Mouse (Mus musculus) fibroblast of lung, adult 2 months (primary cell): ENCODE results near the gene Foxn3.
"Not testable (repeated sequence)": the region's sequence is repeated elsewhere in the genome, so short reads cannot be mapped to it uniquely, and the experiment has no call there.

ENCODE experiments used
- DNase-seq: peaks from one replicate; pipeline ENCODE4 v3.0.0-alpha.2; 2011; ENCODE audit warnings: low read depth

Foxn3 gene

DNA sequence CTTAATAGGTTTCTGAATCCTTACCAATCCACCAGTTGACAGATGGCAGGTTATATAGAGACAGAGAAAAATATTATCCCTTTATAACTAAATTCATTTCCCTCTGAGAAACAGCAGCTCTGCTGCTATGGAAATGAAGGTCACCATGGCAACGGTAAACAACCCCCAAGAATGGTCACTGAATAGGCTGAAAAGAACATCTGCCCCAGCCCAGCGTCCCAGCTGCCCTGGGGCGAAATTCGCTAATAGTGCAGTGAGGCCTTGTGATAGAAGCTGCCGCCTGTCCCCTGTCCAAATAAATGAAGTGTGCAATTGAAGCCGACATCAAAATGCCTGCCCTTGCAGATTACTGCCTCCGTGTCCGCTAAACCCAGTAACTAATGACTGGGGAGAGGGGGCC lies 343.0 kb downstream of the Foxn3 start:
- DNase-seq, result no peak

DNA sequence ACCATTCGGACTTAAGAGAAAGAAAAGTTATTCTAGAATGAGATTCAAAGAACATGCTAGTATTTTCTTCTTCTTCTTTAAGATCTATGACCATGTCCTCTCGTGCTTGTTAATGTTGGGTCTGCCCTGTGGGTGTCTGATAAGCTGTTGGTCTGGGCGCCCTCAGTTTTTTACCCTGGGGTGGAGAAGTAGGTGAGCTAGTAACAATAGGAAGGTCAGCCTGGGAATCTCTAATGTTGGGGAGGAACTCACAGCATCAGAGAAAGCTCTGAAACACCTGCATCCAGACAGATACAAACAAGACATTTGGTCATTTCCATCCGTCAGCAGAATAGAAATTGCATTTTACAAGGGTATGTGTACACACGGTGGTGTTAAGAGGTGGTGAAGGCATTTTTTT lies 343.6 kb downstream of the Foxn3 start:
- DNase-seq, result no peak

DNA sequence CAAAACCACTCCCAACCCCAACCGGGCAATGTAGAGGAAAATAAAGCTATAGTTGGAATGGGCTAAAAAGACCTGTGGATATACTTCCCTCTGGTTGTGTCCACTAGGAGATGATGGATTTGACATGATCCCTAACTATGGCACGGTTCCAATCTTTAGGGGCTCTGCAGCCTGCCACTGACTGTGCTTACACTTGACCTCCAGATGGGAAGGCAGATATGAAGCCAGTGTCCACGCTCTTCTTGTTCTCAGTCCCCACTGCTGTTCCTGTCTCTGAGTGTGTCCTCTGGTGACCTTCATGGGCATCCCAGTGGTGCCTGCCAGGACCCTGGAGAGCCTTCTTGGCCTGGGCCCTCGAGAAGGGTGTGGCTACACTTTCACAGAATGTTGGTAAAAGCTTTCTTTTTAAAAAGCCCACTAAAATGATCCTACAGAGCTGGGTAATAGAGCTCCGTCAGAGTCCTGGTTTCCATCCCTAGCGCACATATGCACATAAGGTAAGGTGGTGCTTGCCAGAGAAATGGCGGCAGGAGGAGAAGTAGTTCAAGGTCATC lies 346.2 kb downstream of the Foxn3 start:
- no peak for DNase-seq

DNA sequence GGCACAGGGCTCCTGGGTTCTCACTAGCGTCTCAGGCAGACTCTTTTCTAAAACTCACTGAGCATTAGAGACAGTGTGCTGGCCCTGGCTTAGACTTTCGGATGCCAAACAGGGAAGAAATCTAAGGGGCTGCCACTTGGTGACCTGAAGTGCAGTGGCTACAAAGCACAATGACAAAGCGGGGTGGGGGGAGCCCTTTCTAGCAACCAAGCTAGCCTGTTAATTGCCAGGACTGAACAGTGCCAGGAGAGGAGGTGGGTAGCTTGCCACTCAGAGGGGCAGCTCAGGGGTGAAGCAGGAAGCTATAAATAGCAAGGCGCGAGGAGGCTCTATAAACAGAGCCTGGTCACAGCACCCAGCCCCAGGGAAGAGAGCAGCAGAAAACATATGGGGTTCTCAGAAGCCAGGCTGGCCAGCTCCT lies 347.0 kb downstream of the Foxn3 start:
- DNase-seq, result no peak

DNA sequence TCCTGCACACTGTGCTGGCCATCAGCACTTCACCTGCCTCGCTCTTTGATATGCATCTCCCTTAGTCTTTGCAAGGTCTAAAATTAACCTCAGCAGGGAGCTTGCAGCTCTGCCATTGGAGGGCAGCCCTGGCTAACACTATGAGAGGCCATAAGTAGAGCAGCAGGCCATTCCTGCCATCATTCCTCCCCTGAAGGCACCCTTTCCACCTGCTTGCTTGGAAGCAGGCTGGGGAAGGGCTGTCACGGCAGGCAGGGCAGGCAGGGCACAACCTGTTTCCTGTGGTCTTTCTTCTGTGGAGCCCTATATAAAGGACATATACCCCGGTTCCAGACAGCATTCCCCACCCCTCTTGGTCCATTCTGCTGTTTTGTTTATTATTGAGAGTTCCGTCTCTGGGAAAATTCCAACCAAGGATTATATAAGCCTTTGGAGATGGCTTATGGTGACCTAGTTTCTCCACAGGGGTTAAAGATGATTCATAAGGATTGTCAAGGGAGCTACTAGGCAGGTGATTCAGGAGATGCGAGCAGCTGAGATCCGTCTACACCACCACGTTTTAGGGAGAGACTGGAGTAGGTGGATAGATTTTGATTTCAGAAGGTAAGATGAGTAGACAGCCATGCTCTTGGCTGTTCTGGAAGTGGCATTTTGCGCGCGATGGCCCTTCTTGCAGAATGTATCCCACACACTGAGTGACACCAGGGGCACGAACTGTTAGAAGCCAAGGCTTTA lies 347.7 kb downstream of the Foxn3 start:
- no peak for DNase-seq

DNA sequence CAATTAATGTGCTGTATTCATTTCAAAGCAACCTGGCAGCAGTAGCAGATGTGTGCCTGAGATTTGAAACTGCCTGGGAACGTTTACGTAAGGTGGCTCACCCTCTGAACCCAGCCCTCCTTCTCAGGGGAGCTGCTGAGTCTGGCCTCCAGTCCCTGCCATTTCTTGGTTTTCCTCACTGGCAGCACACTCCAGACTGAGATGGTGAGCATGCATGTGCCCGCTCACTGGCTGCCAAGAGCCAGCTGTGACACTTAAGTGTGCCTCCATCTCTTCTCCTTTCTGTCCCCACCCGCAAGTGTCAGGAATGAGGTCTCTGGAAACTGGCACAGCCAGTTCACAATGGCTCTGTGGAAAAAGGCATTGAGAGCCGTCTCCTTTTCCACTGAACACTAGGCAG lies 349.3 kb downstream of the Foxn3 start:
- no peak for DNase-seq

DNA sequence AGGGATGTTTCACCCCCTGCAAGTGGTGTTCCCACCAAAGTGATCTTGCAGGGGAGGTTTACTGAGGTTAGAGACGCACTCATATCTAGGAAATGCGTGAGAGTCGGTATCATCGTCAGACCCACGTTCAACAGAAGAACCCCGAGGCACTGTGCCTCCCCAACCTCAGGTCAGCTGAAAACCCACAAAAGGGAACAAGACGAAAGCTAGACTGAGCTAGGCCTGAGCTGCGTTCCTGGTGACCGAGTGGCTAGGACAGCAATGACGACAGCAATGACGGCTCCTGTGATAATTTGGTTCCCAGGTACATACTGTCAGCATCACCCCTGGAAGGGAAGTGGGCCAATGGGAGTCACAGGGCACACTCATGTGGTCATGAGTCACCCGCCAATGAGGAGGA lies 350.2 kb downstream of the Foxn3 start:
- no peak for DNase-seq

DNA sequence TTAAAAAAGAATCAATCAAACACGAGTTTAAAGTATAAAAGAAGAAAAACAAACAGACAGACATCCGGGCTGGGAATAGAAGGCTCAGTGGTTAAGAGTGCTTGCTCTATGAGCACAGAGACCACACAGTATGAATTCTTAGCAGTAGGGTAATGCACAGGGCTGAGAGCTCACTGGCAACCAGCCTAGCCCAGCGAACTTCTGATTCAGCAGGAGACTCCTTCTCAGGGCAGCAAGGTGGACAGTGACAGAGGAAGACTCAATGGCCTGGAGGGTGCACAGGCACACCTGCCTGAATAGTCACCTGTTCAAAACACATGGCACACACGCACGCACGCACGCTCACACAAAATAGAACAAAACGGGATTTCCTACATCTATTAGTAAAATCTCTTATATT lies 353.6 kb downstream of the Foxn3 start:
- no peak for DNase-seq

DNA sequence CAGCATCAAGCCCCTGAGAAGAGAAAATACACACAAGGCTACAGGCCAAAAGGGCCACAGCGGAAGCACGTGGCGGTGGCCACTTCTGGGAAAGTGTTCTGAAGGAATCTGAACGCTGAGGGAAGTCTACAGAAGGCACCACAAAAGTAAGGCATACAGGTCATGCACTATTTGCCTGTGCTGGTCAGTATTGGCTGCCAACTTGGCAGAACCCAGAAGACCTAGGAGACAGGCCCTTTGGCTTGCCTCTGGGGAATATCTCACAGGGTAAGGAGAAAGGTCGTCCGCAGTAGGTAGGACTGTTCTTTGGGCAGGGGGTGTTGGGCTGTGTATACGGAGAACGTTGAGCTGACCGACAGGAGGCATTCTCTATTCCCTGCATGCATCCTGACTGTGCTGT lies 355.1 kb downstream of the Foxn3 start:
- DNase-seq, result no peak

DNA sequence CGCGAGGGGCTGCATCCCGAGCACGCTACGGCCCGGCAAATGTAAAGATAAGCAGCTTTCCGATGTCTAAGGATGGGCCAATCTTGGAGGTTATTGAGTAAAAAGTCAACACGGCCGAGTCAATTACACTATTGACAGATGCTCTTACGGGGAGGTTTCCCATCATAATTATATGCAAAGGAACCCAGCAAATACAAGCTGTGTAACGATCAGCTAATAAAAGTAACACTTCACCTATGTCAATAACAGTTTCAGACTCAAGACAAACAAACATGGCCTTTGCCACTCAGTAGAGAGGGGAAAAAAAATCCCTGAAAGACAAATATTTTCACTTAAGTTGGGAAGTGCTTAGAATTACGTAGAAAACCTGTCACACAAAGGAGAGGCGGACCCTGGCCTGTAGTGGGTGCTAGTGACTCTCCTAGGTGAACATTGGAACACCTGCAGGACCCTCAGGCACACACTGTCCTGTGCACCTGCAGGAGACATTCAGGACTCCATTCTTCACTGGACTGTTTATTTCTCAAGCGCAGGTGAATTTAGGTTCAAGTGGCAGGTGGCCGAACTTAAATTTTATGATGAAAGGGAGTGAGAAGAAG lies 356.3 kb downstream of the Foxn3 start:
- DNase-seq, result no peak

DNA sequence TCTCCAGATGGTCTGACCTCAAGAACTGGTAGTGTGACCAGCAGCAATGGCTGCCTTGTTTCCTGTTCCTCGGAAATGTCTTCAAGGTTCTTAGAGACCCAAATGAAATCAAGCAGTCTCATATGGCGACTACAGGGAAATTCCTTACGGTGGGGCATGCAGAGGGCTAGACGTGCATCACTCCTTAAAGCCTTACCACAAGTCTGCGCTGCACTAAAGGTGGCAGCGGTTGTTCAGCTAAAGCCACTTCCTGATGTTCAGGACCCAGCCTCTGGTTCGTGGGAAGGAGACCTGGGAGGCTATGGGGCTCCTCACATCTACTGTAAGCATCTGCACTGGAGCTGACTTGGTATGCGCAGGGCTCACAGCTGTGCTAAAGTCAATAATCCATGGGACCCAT lies 357.6 kb downstream of the Foxn3 start:
- DNase-seq, result no peak

DNA sequence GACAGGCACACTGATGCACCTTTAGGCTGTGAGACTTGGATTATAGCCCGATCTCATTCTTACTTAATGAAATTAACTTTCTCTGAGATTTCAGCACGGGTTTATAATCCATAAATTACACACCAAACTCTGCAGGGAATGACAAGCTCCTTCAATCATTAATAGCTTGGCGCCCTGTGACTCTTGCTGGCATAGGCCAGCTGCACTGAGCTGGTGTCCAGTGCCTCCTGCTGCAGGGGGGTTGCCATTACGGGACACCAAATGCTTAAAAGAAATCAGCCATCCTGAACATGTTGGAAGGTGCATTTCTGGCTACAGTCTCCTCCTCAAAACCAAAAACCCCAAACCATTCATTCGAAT lies 364.3 kb downstream of the Foxn3 start:
- DNase-seq, result no peak

DNA sequence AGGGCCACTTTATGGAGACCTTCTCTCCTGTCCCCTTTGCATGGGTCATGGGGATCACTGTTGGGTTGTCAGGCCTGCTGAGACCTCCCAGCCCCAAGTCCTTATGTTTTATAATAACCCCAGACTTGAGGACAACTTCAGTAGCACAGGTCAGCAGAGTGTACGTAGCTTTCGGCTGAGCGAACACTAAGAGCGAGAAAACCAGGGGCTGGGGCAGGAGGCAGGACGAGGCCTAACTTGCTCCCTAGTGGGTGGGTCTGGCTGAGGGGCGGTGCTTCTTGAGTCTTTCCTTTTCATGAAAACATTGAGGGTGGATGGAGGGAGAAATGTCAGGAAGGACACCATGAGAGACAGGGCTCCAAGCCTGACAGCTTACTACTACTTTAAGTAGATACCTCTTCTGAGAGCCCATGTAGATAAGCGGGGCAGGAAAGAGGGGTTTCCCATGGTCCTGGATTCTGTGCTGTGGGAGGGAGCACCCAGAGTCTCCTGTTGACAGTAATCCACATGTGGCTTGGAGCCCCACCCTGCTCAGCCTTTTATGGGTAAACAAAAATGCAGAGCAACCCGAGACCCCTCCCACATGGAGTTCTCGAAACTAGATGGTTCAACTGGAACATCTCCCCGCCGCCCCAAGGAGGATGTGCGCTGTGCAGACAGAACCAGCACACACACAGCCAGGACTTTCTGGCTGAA lies 364.8 kb downstream of the Foxn3 start:
- DNase-seq, result no peak

DNA sequence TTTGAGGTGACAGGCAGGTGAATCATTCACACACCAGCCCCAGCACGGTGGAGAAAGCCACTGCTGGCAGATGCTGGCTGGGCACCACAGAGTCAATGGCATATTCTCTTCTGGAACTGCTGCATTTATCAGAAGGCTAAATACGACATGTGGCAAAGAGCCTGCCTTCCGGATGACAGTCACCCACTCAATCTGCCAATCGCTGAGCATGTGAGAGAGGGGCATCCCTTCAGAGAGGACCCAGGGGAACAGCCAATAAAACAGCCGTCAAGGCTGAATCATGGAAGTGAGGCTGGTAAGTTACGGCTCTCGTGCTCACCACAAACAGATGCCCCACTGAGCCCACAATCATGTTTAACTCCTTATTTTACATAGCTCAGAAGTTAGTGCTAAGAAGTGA lies 366.4 kb downstream of the Foxn3 start:
- no peak for DNase-seq

DNA sequence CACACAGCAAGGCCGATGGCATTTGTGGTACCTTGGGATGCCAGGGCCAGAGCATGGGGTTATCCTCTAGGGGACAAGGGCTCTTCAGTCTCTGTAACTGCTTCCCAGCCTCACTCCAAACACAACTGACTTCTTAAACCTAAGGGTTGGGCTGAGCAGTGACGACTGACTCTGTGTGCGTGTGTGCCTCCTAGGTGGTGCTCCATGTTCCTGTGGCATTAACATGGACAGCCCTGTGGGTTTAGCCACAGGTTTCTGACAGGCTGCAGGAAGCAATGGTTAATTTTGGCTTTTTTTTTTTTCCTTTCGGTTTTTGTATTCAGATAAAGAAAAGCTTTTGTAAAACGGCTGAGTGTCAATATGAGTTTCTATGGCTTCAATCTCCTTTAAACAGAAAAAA lies 367.7 kb downstream of the Foxn3 start:
- no peak for DNase-seq

DNA sequence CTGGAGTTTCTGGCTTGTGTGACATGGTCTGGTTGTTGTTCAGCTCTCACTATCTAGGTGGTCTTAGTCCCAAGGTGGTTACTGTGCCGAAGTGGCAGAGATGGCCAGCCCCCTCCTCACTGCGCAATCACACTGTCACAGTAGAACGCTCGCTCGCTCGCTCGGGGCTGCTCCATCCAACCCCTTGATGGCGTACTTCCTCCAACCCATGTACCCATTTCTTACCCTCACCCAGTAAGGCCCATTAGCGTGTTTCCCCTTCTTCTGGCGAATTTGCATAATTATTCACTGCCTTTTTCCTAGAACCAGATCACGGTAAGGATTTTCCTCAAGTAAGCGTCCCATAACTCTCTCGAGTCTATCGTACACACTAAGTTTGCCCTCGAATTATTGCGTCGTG lies 369.3 kb downstream of the Foxn3 start:
- DNase-seq, result not testable (repeated sequence)

DNA sequence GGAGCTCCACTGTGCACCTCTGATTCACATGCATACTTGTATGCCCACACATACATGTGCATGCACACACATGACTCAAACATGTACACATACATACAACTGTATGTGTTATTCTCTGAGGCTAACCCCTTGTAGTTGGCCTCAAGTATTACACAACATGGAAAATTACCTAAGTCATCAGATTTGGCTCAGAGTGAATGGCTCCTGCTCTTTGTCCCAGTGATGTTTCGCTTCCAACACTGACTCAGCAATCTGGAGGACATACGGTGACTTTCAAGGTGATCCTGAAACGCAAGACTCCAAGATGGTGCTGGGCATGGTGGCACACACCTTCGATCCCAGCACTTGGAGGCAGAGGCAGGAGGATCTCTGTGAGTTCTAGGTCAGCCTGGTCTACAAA lies 375.7 kb downstream of the Foxn3 start:
- DNase-seq, result no peak

DNA sequence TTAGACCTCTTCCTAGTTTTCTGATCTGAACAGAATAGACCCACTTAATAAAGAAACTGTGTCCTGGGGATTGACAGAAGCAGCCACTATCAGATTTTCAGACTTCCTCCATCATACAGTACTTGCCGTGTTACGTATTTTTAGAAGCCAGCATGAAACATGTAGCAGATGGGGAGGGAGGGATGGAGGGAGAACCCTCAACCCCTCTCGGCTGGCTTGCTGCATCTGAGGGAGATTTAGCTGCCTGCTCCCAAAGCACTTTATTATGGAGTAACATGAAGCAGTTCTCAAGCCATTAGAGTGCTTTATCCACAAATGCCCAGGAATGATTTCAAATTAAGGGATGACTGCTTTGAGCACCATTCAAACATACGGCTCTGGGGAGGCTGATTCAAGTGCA lies 377.1 kb downstream of the Foxn3 start:
- DNase-seq, result no peak

DNA sequence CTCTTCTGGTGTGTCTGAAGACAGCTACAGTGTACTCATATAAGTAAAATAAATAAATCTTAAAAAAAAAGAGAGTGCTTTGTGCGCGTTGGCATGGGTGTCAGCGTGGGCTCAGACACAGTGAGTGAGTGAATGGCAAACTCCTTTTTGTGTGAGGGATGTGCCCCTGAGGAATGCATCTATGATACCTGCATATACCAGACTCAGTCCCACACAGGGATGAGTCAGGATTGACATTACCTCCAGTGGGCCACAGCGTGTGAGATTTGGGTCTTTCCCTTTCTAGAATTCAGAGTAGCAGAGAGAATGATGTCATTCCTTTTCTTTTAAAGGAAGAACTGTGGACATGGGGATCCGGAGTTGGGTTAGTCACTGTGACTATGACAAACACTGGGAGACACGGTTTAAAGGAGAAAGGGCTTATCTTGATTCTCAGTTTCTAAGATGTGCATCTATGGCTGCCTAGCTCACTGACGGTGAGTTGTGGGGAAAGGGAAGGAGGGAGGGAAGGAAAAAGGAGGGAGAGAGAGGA lies 380.1 kb downstream of the Foxn3 start:
- no peak for DNase-seq

DNA sequence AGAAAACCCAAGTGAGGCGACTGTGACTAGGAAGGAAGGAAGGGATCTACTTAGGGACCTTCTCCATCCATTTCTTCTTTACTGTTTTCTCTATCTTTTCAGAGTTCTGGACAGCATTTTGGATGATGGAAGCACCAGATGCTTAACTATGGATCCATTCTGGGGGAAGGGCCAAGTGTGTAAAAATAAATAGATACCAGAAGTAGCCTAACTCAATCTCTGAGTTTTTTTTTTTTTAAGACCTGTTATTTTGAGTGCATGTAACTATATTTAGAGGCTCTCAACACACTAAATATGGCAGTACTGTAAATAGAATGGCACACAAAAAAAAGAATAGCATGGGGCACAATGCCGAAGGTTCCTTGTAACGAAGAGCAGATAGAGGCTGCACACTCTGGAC lies 381.0 kb downstream of the Foxn3 start:
- no peak for DNase-seq

DNA sequence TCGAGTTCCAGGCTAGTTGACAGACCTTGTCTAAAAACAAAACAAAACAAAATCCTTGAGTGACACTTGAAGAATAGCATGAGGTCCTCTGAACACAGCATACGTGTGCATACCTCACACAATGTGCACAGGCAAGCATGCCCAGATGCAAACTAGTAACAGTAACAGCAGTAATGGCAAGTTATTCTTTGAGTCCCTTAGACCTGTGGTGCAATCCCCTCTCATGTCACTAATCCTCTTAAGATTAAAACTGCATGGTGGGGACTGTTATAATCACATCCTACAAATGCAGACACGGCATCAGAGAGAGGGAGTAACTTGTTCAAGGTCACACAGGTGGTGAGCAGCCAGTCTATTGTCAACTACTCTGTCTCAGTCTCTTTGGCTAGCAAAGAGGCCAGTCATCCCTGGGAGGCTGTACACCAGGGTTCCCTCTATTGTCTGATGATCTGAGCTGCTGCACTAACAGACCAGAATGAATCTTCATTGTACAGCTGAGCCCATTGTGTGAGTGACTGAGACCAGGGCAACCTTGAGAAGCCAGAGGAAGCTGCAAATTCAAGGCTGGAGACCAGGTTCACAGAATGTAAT lies 383.1 kb downstream of the Foxn3 start:
- DNase-seq, result no peak

DNA sequence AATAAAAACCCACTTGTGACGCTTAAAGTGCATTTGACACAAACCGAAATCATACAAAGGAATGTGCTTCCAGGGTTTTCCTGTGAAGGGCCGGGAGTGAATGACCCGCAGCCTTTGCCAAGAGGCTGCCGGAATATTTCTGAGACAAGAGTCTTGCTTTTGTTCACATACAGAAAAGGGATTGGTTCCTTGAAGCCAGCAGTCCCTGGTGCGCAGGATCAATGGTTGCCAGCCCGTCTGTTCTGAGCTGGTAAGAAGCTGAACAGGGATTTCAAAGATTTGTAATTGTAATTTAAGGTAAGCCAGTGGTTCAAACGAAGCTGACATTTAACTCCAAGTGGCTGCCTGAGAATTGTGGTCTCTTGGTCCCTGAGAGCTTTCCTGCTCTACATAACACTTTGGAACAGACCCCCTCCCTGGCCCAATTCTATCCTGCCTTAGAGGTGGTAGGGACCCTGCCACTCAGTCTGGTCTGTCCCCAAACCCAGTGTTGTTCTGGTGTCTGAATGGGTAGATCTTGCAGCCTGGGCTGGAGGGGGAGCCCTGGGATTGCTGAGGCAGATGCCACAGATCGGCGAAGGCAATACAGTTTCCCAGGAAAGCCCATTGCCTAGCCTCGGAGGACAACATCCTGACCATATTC lies 388.3 kb downstream of the Foxn3 start:
- DNase-seq, result no peak
